Mouse (Mus musculus) liver, embryonic 14 days (tissue): ENCODE measurements around the gene Gm10229. TPM values are rescaled to one million over a fixed set of nuclear protein-coding genes. Genes with fewer than 3 reads are reported as not detected.

ENCODE experiments used
- polyA plus RNA-seq: library from polyadenylated mRNA; depleted of rRNA; stranded (reverse); fragments of >200 nt; gene quantifications from 2 replicates; pipeline ENCODE4 v1.2.3, GENCODE M21; 2012; rRNA removed

The Gm10229 gene
- polyA plus RNA-seq, result not detected in 2 replicates

GRCm38 (mm10) chr16:89014984-89015383 lies at the start of gene Gm10229:
TSS of gene Gm10229 (plus strand) at chr16:89015284.

GRCm38 (mm10) chr16:89010659-89011058 lies 4.4 kb upstream of the Gm10229 start, which contains the start of gene Krtap22-2:
TSS of gene Krtap22-2 (minus strand) at chr16:89010759.

DNA sequence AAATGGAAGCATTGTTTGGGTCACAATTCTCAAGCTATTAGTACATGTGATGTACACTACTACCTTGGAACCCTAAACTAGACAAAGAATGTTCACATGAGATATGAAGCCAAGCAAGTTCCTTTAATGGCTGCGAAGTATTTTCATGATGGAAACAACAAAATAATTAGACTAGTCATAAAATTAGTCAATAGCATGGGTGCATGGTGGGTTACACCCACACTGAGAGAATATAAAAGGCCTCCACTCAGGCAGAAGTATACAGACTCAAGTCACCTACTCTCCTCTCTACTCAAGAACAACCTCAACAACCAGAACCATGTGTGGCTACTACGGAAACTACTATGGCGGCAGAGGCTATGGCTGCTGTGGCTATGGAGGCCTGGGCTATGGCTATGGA lies 16.3 kb downstream of the Gm10229 start, which contains the start of gene Krtap6-1:
Gene Krtap6-1, plus strand, starts transcription at position 301 of the 400 bp plus-strand sequence.

DNA sequence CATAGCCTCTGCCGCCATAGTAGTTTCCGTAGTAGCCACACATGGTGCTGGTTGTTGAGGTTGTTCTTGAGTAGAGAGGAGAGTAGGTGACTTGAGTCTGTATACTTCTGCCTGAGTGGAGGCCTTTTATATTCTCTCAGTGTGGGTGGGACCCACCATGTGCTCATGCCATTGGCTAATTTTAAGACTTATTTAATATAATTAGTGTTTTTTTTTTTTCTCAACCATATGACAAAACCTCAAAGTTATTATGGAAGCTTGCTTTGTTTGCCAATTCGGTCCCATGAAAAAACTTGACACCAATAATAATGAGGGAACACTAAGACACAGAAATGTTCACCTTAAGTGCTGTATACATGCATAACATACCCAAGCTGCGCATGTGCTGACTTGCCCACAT lies 26.3 kb downstream of the Gm10229 start, which contains the start of gene Gm10228:
Gene Gm10228, minus strand, starts transcription at position 101 of the 400 bp plus-strand sequence.

DNA sequence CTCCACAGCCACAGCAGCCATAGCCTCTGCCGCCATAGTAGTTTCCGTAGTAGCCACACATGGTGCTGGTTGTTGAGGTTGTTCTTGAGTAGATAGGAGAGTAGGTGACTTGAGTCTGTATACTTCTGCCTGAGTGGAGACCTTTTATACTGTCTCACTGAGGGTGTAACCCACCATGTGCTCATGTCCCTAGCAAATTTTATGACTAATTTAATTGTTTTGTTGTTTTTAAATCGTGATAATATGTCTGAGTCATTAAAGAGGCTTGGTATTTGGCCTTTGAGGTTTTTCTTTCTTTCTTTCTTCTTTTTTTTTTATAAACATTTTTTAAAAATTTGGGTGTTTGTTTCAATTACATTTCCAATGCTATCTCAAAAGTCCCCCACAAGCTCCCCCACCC lies 32.7 kb downstream of the Gm10229 start, which contains the start of gene Krtap6-5:
Gene Krtap6-5, minus strand, starts transcription at position 101 of the 400 bp plus-strand sequence.

DNA sequence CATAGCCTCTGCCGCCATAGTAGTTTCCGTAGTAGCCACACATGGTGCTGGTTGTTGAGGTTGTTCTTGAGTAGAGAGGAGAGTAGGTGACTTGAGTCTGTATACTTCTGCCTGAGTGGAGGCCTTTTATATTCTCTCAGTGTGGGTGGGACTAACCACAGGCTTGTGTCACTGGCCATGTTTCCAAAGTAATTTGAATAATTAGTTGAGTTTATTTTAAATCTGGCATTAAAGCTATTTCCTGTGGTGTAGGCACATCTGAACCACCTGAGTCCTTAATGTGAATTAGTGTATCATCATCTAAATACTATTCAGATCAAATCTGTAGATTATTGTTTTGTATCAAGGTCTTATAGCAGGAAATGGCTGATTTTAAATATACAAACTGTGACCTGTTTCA lies 48.8 kb downstream of the Gm10229 start, which contains the start of gene 1110025L11Rik:
Gene 1110025L11Rik, minus strand, starts transcription at position 101 of the 400 bp plus-strand sequence.

Other genes starting within 250 kb of the Gm10229 start
- gene 2310057N15Rik, start 241.1 kb upstream of the Gm10229 start, polyA plus RNA-seq, result not detected in 2 replicates
- not detected in 2 replicates for gene Gm5965, start 237.4 kb upstream of the Gm10229 start, polyA plus RNA-seq
- not detected in 2 replicates for gene Gm20741, start 203.1 kb upstream of the Gm10229 start, polyA plus RNA-seq
- gene Krtap15, start 195.1 kb upstream of the Gm10229 start, polyA plus RNA-seq, result not detected in 2 replicates
- not detected in 2 replicates for gene Krtap14, start 189.1 kb upstream of the Gm10229 start, polyA plus RNA-seq
- not detected in 2 replicates for gene Krtap19-1, start 145.9 kb upstream of the Gm10229 start, polyA plus RNA-seq
- gene Krtap19-2, start 141.0 kb upstream of the Gm10229 start, polyA plus RNA-seq, result not detected in 2 replicates
- not detected in 2 replicates for gene Krtap19-3, start 137.2 kb upstream of the Gm10229 start, polyA plus RNA-seq
- gene Krtap19-4, start 130.2 kb upstream of the Gm10229 start, polyA plus RNA-seq, result not detected in 2 replicates
- not detected in 2 replicates for gene Krtap19-5, start 118.8 kb upstream of the Gm10229 start, polyA plus RNA-seq
- not detected in 2 replicates for gene Krtap19-9b, start 83.0 kb upstream of the Gm10229 start, polyA plus RNA-seq
- not detected in 2 replicates for gene Krtap16-3, start 52.4 kb upstream of the Gm10229 start, polyA plus RNA-seq
- not detected in 2 replicates for gene Krtap22-2, start 4.5 kb upstream of the Gm10229 start, polyA plus RNA-seq
- not detected in 2 replicates for gene Krtap6-1, start 16.4 kb downstream of the Gm10229 start, polyA plus RNA-seq
- gene Gm10228, start 26.2 kb downstream of the Gm10229 start, polyA plus RNA-seq, result not detected in 2 replicates
- gene Krtap6-5, start 32.6 kb downstream of the Gm10229 start, polyA plus RNA-seq, result not detected in 2 replicates
- not detected in 2 replicates for gene 1110025L11Rik, start 48.7 kb downstream of the Gm10229 start, polyA plus RNA-seq
- not detected in 2 replicates for gene Krtap6-3, start 68.7 kb downstream of the Gm10229 start, polyA plus RNA-seq
- gene Gm6358, start 125.6 kb downstream of the Gm10229 start, polyA plus RNA-seq, result not detected in 2 replicates
- not detected in 2 replicates for gene Gm10061, start 135.8 kb downstream of the Gm10229 start, polyA plus RNA-seq
- not detected in 2 replicates for gene Gm9789, start 142.7 kb downstream of the Gm10229 start, polyA plus RNA-seq
- not detected in 2 replicates for gene Gm7735, start 154.2 kb downstream of the Gm10229 start, polyA plus RNA-seq
- gene 1110057P08Rik, start 159.5 kb downstream of the Gm10229 start, polyA plus RNA-seq, result not detected in 2 replicates
- not detected in 2 replicates for gene Krtap20-2, start 190.6 kb downstream of the Gm10229 start, polyA plus RNA-seq